Mouse (Mus musculus) liver, embryonic 16.5 days (tissue): ENCODE measurements around the gene Barhl1. TPM values are rescaled to one million over a fixed set of nuclear protein-coding genes. Genes with fewer than 3 reads are reported as not detected.
A peak's percentile ranks its signal among the peaks of the same experiment; 100 is the strongest.

Experiments
- ATAC-seq: fragments of 200-750 bp; cut with Nextera tagmentation; 2 replicates; pipeline ENCODE4 v1.8.0; 2017; ENCODE audit warnings: low read depth, mild to moderate bottlenecking, moderate number of reproducible peaks, moderate library complexity
- H3K27ac ChIP-seq: fragments of 300-500 bp; sonication (generic); 2 replicates; pipeline ENCODE4 v1.5.1; 2014; ENCODE audit warnings: mild to moderate bottlenecking, low read length
- H3K27me3 ChIP-seq: fragments of 300-500 bp; sonication (generic); 2 replicates; pipeline ENCODE4 v1.6.1; 2014; ENCODE audit warnings: low read depth, low read length, mixed read lengths; ENCODE audit not compliant: control insufficient read depth, insufficient read depth
- H3K36me3 ChIP-seq: fragments of 300-500 bp; sonication (generic); 2 replicates; pipeline ENCODE4 v1.6.1; 2014; ENCODE audit warnings: mild to moderate bottlenecking; ENCODE audit not compliant: control insufficient read depth, insufficient read depth
- H3K4me1 ChIP-seq: fragments of 300-500 bp; sonication (generic); 2 replicates; pipeline ENCODE4 v1.6.1; 2014; ENCODE audit warnings: low read depth, low read length, mixed read lengths; ENCODE audit not compliant: control insufficient read depth
- H3K4me2 ChIP-seq: fragments of 300-500 bp; sonication (generic); 2 replicates; pipeline ENCODE4 v1.6.1; 2014; ENCODE audit warnings: low read depth, low read length, mixed read lengths
- H3K4me3 ChIP-seq: fragments of 300-500 bp; sonication (generic); 2 replicates; pipeline ENCODE4 v1.5.1; 2014; ENCODE audit warnings: low read depth, mild to moderate bottlenecking, low read length
- H3K9ac ChIP-seq: fragments of 300-500 bp; sonication (generic); 2 replicates; pipeline ENCODE4 v1.6.1; 2014; ENCODE audit warnings: low read depth, low read length
- H3K9me3 ChIP-seq: fragments of 300-500 bp; sonication (generic); replicated peaks from 2 replicates; pipeline ENCODE4 v1.6.1; 2016; ENCODE audit warnings: low read length; ENCODE audit not compliant: control insufficient read depth
- WGBS: fragments of 180-500 bp; shearing (Covaris S2); extraction: QIAGEN DNeasy Blood & Tissue Kit; methylation state at CpG from one replicate; pipeline ENCODE4 v1.1.7; 2014; ENCODE audit not compliant: insufficient replicate concordance; 5-methylcytosine and 5-hydroxymethylcytosine counted together
- polyA plus RNA-seq: library from polyadenylated mRNA; unstranded; fragments of >200 nt; fragmentation: Nextera tagmentation; extraction: Ambion mirVana; gene quantifications from 2 replicates; pipeline ENCODE4 v1.2.1, GENCODE M21; 2015

The Barhl1 gene
- polyA plus RNA-seq, 1 experiment from 2014 or later, result not detected

GRCm38 (mm10) chr2:28908389-28909153 is 7.9 kb downstream of the Barhl1 start:
- no peak overlapping the region for H3K4me3 ChIP-seq

GRCm38 (mm10) chr2:28907691-28908388 is 8.6 kb downstream of the Barhl1 start:
- peaks cover 53% of the 10 kb centered on the region for H3K27me3 ChIP-seq
- no peak for ATAC-seq
- no peak overlapping the region for H3K27ac ChIP-seq
- H3K36me3 ChIP-seq, result no peaks in the 10 kb centered on the region
- WGBS, result 11% methylated on average over 10 of the region's 10 CpGs
- H3K9me3 ChIP-seq, result no peaks in the 10 kb centered on the region
- no peak overlapping the region for H3K9ac ChIP-seq
- H3K4me2 ChIP-seq, result 0 out of 2 replicates have a peak overlapping the region, but pooled peaks have one; percentile 4
- H3K4me3 ChIP-seq, result no peak overlapping the region
- no peaks in the 10 kb centered on the region for H3K4me1 ChIP-seq

More at GRCm38 (mm10) chr2:28908389-28909153, 7.9 kb downstream of the Barhl1 start:
- Histone ChIP-seq H3K4me2 (peak overlapping the region; percentile 4; the same call in 1 of the 2 replicates), H3K4me1 (no peaks in the 10 kb centered on the region), H3K9ac (no peak overlapping the region), H3K36me3 (no peaks in the 10 kb centered on the region), H3K27ac (no peak overlapping the region), H3K27me3 (peaks cover 59% of the 10 kb centered on the region), H3K9me3 (no peaks in the 10 kb centered on the region)
- 2% methylated on average over 39 of the region's 39 CpGs for WGBS
- no peak for ATAC-seq

DNA sequence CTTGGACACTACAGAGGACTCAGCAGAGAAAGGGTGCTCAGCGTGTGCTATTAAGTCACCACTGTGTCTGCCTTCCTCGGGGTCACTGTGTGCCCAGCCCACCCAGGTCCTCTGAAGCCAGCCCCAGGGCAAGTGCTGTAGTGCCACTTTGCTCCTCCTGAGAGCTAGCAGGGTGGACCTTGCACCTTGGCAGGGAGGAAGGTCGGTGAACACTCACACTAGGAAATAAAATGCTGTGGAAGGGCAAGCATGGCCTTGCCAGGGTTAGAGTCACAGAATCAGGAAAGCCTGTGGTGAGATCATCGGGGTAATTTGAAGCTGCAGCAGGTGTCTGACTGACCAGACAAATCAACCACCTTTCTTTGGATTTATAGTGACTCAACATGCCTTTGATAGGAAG is 10.9 kb downstream of the Barhl1 start:
- H3K27ac ChIP-seq, result no peak overlapping the region
- WGBS, result 60% methylated on average over 4 of the region's 4 CpGs
- no peak overlapping the region for H3K4me2 ChIP-seq
- H3K9me3 ChIP-seq, result no peaks in the 10 kb centered on the region
- H3K4me1 ChIP-seq, result no peaks in the 10 kb centered on the region
- no peak overlapping the region for H3K9ac ChIP-seq
- H3K36me3 ChIP-seq, result no peaks in the 10 kb centered on the region
- no peak overlapping the region for H3K4me3 ChIP-seq
- H3K27me3 ChIP-seq, result peaks cover 30% of the 10 kb centered on the region
- ATAC-seq, result no peak

DNA sequence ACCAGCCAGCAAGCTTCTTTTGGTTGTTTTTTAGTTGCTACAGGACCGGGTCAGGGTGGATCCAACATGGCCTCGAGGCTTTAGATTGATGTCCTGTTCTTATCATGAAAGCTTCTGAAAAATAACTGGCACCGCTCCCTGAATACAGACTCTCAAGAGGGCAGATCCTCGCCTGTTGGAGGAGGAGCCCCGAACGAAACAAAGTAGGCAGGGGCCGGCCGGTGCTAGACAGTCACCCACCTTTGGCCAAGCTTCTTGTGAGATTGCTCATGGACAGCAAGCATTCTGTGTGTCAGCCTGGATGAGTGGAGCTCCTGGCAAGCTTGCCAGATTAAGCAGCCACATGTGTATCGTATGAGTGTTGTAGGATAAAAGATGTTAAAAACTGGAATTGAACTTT is 11.7 kb downstream of the Barhl1 start:
- H3K4me3 ChIP-seq, result no peak overlapping the region
- no peak overlapping the region for H3K9ac ChIP-seq
- WGBS, result 69% methylated on average over 9 of the region's 9 CpGs
- H3K27ac ChIP-seq, result no peak overlapping the region
- no peak overlapping the region for H3K4me2 ChIP-seq
- H3K4me1 ChIP-seq, result no peaks in the 10 kb centered on the region
- H3K36me3 ChIP-seq, result no peaks in the 10 kb centered on the region
- no peak for ATAC-seq
- H3K9me3 ChIP-seq, result no peaks in the 10 kb centered on the region
- peaks cover 22% of the 10 kb centered on the region for H3K27me3 ChIP-seq

- Histone ChIP-seq H3K27me3 (peaks cover 13% of the 10 kb centered on the region), H3K4me1 (no peaks in the 10 kb centered on the region), H3K9me3 (no peaks in the 10 kb centered on the region), H3K4me2 (no peak overlapping the region), H3K27ac (no peak overlapping the region), H3K36me3 (no peaks in the 10 kb centered on the region), H3K9ac (no peak overlapping the region), H3K4me3 (no peak overlapping the region)
- ATAC-seq, result no peak
- WGBS, result 73% methylated on average over 5 of the region's 5 CpGs
Measured at GRCm38 (mm10) chr2:28903871-28904270, 12.6 kb downstream of the Barhl1 start.

- no peaks in the 10 kb centered on the region for H3K4me1 ChIP-seq
- no peak for ATAC-seq
- H3K9ac ChIP-seq, result no peak overlapping the region
- no peaks in the 10 kb centered on the region for H3K27me3 ChIP-seq
- WGBS, result 81% methylated on average over 8 of the region's 8 CpGs
- H3K27ac ChIP-seq, result no peak overlapping the region
- H3K4me2 ChIP-seq, result no peak overlapping the region
- no peaks in the 10 kb centered on the region for H3K9me3 ChIP-seq
- H3K36me3 ChIP-seq, result no peaks in the 10 kb centered on the region
- no peak overlapping the region for H3K4me3 ChIP-seq
Measured at GRCm38 (mm10) chr2:28902291-28902690, 14.2 kb downstream of the Barhl1 start.

- no peak overlapping the region for H3K9ac ChIP-seq
- H3K9me3 ChIP-seq, result no peaks in the 10 kb centered on the region
- no peak overlapping the region for H3K4me2 ChIP-seq
- H3K4me3 ChIP-seq, result no peak overlapping the region
- H3K4me1 ChIP-seq, result no peaks in the 10 kb centered on the region
- H3K27me3 ChIP-seq, result no peaks in the 10 kb centered on the region
- ATAC-seq, result no peak
- H3K36me3 ChIP-seq, result no peaks in the 10 kb centered on the region; the same call in 1 of the 2 replicates
- H3K27ac ChIP-seq, result no peak overlapping the region
- 58% methylated on average over 4 of the region's 4 CpGs for WGBS
Measured at GRCm38 (mm10) chr2:28897340-28897899, 19.0 kb downstream of the Barhl1 start.

DNA sequence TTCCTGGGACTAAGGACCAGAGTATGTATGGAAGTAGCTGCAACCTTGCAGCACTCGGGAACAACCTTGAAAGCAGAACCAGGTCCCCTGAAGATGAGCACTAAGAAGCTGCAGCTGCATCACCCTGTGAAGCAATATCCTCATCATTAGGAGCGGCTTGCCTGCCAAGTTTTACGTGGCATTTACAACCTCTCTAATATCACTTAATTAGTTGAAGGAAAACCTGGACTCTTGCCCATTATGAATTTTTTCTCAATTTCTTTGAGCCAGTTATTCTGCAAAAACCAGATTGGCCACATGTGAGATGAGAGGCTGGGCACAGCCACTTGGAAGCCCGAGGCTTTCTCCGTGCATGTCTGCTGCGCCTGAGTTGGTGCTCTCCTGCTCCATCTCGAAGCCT is 20.6 kb downstream of the Barhl1 start:
- WGBS, result 73% methylated on average over 7 of the region's 7 CpGs
- Histone ChIP-seq H3K36me3 (no peaks in the 10 kb centered on the region; the same call in 1 of the 2 replicates), H3K4me3 (no peak overlapping the region), H3K9ac (no peak overlapping the region), H3K27ac (no peak overlapping the region), H3K9me3 (no peaks in the 10 kb centered on the region), H3K4me2 (no peak overlapping the region), H3K4me1 (no peaks in the 10 kb centered on the region), H3K27me3 (no peaks in the 10 kb centered on the region)
- ATAC-seq, result no peak

DNA sequence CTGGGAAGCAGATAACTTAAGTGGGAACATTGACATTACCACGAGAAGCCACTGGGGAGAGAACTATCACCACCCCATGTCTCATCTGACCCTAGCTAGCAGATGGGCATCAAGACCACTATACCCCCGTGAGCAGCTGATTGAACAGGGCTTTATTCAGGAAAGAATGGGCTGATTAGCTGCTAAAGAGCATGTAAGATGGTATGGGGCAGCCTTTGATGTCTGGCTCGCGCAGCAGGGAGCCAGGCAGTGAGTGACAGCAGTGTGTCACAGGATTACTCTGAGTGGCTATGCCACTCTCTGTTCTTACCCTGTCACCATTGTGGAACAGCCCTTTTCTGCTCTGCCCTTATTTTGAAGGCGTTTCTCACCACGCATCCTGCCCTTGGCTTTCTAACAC is 22.9 kb downstream of the Barhl1 start:
- WGBS, result 79% methylated on average over 6 of the region's 6 CpGs
- no peaks in the 10 kb centered on the region for H3K9me3 ChIP-seq
- no peaks in the 10 kb centered on the region for H3K27me3 ChIP-seq
- H3K27ac ChIP-seq, result no peak overlapping the region
- H3K4me1 ChIP-seq, result no peaks in the 10 kb centered on the region
- no peak overlapping the region for H3K4me3 ChIP-seq
- ATAC-seq, result no peak
- no peak overlapping the region for H3K9ac ChIP-seq
- no peaks in the 10 kb centered on the region; the same call in 1 of the 2 replicates for H3K36me3 ChIP-seq
- H3K4me2 ChIP-seq, result no peak overlapping the region
